Mouse (Mus musculus): ENCODE results near the gene Vars2. TPM values are rescaled to one million over a fixed set of nuclear protein-coding genes. Genes with fewer than 3 reads are reported as not detected.

The Vars2 gene
- 0.85 TPM for polyA plus RNA-seq (2014; fragmentation: Illumina TruSeq; extraction: RNeasy Lipid Tissue Mini Kit (QIAGEN cat#74804); ENCODE audit: low read depth, low replicate concordance)

DNA sequence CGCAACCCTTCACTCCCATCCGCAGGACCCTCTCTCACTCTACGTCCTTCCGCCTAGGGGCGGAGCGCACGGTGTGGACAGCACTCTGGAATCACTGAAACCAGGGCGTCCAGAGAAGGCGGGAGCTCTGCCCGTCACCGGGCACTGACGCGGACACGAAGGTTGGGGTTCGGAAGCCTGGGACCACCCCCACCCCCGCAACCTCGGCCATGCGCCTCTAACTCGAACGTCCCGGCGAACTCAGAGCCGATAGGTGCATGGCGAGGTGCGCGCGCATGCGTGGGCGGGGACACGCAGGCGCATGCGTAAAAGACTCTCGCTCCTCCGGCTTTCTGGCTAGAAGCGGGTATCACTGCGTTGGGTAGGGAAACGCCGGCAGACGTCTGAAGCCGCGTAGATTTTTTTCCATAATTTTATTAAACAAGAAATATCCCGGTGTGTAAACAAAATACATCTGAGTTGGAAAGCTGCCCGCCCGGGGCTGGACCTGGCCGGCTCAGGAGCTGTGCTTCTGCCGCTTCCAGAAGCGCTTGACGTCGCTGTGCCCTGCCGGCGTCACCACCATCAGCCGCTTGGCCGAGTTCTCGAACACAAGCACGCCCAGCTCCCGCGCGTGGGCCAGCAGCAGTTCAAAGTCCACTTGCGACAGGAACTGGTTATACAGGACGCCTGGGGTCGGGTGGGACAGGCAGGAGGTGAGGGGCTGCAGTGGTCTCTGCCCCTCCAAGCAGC is at the start of gene Vars2:
Gene Vars2 (minus strand): TSS at position 259 of the 732 bp plus-strand sequence.

GRCm38 (mm10) chr17:35704621-35705464 is 37.5 kb upstream of the Vars2 start, which contains the start of gene Ddr1:
Ddr1 (minus strand) TSS chr17:35704621.

DNA sequence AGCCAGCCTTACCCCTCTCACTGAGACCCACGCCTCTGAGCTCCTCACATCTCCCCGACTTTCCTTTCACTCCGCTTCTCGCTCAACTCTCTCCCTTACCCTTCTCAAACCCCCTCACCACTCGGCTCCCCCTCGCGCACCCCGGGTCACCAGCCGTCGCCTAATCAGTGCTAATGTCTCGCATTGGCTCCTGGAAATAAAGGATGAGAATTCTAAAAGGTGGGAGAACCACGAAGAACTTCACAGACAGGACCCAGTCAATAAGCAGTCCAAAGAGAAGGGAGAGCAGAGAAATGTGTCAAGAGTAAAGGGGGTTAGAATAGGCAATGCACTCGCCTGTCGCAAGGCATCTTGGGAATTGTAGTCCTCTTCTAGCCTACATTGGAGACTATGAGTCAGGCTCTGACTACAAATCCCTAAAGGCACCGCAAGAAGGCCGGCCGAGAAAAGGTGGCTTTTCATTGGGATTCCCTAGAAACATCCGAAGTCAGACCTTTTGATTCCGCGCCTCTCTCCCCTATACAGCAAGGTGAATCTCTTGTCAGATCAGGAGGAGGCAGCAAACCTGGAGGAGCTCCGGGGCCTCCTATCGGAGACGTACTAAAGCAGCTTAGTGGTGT is 6.1 kb upstream of the Vars2 start, which contains the start of gene Gtf2h4:
Gene Gtf2h4 (minus strand): TSS at position 324 of the 620 bp plus-strand sequence.

GRCm38 (mm10) chr17:35643609-35644236 is 23.7 kb downstream of the Vars2 start, which contains the start of gene Mucl3:
Mucl3 (minus strand) TSS chr17:35643695.

GRCm38 (mm10) chr17:35626537-35626936 is 40.9 kb downstream of the Vars2 start, which contains the start of gene Gm9573:
Gm9573 (minus strand) TSS chr17:35626637.

Other genes with a start within 250 kb of the Vars2 start
- 10.0 TPM for gene H2-Q6, start 242.7 kb downstream of the Vars2 start, polyA plus RNA-seq (2014; fragmentation: Illumina TruSeq; extraction: RNeasy Lipid Tissue Mini Kit (QIAGEN cat#74804); ENCODE audit: low read depth, low replicate concordance)
- 6.8 TPM for gene H2-Q7, start 228.4 kb downstream of the Vars2 start, polyA plus RNA-seq (2014; fragmentation: Illumina TruSeq; extraction: RNeasy Lipid Tissue Mini Kit (QIAGEN cat#74804); ENCODE audit: low read depth, low replicate concordance)
- gene H2-Q10, start 197.5 kb downstream of the Vars2 start, polyA plus RNA-seq (2014; fragmentation: Illumina TruSeq; extraction: RNeasy Lipid Tissue Mini Kit (QIAGEN cat#74804); ENCODE audit: low read depth, low replicate concordance), result 511 TPM
- gene Pou5f1, start 161.6 kb downstream of the Vars2 start, polyA plus RNA-seq (2014; fragmentation: Illumina TruSeq; extraction: RNeasy Lipid Tissue Mini Kit (QIAGEN cat#74804); ENCODE audit: low read depth, low replicate concordance), result not detected
- 0.34 TPM for gene Tcf19, start 150.8 kb downstream of the Vars2 start, polyA plus RNA-seq (2014; fragmentation: Illumina TruSeq; extraction: RNeasy Lipid Tissue Mini Kit (QIAGEN cat#74804); ENCODE audit: low read depth, low replicate concordance)
- 0.61 TPM for gene Cchcr1, start 150.5 kb downstream of the Vars2 start, polyA plus RNA-seq (2014; fragmentation: Illumina TruSeq; extraction: RNeasy Lipid Tissue Mini Kit (QIAGEN cat#74804); ENCODE audit: low read depth, low replicate concordance)
- gene Psors1c2, start 134.4 kb downstream of the Vars2 start, polyA plus RNA-seq (2014; fragmentation: Illumina TruSeq; extraction: RNeasy Lipid Tissue Mini Kit (QIAGEN cat#74804); ENCODE audit: low read depth, low replicate concordance), result not detected
- not detected for gene Cdsn, start 115.5 kb downstream of the Vars2 start, polyA plus RNA-seq (2014; fragmentation: Illumina TruSeq; extraction: RNeasy Lipid Tissue Mini Kit (QIAGEN cat#74804); ENCODE audit: low read depth, low replicate concordance)
- not detected for gene 2300002M23Rik, start 100.1 kb downstream of the Vars2 start, polyA plus RNA-seq (2014; fragmentation: Illumina TruSeq; extraction: RNeasy Lipid Tissue Mini Kit (QIAGEN cat#74804); ENCODE audit: low read depth, low replicate concordance)
- not detected for gene Sfta2, start 66.0 kb downstream of the Vars2 start, polyA plus RNA-seq (2014; fragmentation: Illumina TruSeq; extraction: RNeasy Lipid Tissue Mini Kit (QIAGEN cat#74804); ENCODE audit: low read depth, low replicate concordance)
- gene Gm9573, start 41.0 kb downstream of the Vars2 start, polyA plus RNA-seq (2014; fragmentation: Illumina TruSeq; extraction: RNeasy Lipid Tissue Mini Kit (QIAGEN cat#74804); ENCODE audit: low read depth, low replicate concordance), result not detected
- not detected for gene Mucl3, start 23.9 kb downstream of the Vars2 start, polyA plus RNA-seq (2014; fragmentation: Illumina TruSeq; extraction: RNeasy Lipid Tissue Mini Kit (QIAGEN cat#74804); ENCODE audit: low read depth, low replicate concordance)
- 2.5 TPM for gene Gtf2h4, start 6.1 kb upstream of the Vars2 start, polyA plus RNA-seq (2014; fragmentation: Illumina TruSeq; extraction: RNeasy Lipid Tissue Mini Kit (QIAGEN cat#74804); ENCODE audit: low read depth, low replicate concordance)
- 0.13 TPM for gene Ddr1, start 37.0 kb upstream of the Vars2 start, polyA plus RNA-seq (2014; fragmentation: Illumina TruSeq; extraction: RNeasy Lipid Tissue Mini Kit (QIAGEN cat#74804); ENCODE audit: low read depth, low replicate concordance)
- 0.85 TPM for gene Ier3, start 154.1 kb upstream of the Vars2 start, polyA plus RNA-seq (2014; fragmentation: Illumina TruSeq; extraction: RNeasy Lipid Tissue Mini Kit (QIAGEN cat#74804); ENCODE audit: low read depth, low replicate concordance)
- gene Flot1, start 155.6 kb upstream of the Vars2 start, polyA plus RNA-seq (2014; fragmentation: Illumina TruSeq; extraction: RNeasy Lipid Tissue Mini Kit (QIAGEN cat#74804); ENCODE audit: low read depth, low replicate concordance), result 3.9 TPM
- 13.4 TPM for gene Tubb5, start 170.7 kb upstream of the Vars2 start, polyA plus RNA-seq (2014; fragmentation: Illumina TruSeq; extraction: RNeasy Lipid Tissue Mini Kit (QIAGEN cat#74804); ENCODE audit: low read depth, low replicate concordance)
- gene Mdc1, start 173.9 kb upstream of the Vars2 start, polyA plus RNA-seq (2014; fragmentation: Illumina TruSeq; extraction: RNeasy Lipid Tissue Mini Kit (QIAGEN cat#74804); ENCODE audit: low read depth, low replicate concordance), result 4.7 TPM
- 0.34 TPM for gene Nrm, start 193.7 kb upstream of the Vars2 start, polyA plus RNA-seq (2014; fragmentation: Illumina TruSeq; extraction: RNeasy Lipid Tissue Mini Kit (QIAGEN cat#74804); ENCODE audit: low read depth, low replicate concordance)
- 1.1 TPM for gene Ppp1r18, start 198.0 kb upstream of the Vars2 start, polyA plus RNA-seq (2014; fragmentation: Illumina TruSeq; extraction: RNeasy Lipid Tissue Mini Kit (QIAGEN cat#74804); ENCODE audit: low read depth, low replicate concordance)
- gene Dhx16, start 212.2 kb upstream of the Vars2 start, polyA plus RNA-seq (2014; fragmentation: Illumina TruSeq; extraction: RNeasy Lipid Tissue Mini Kit (QIAGEN cat#74804); ENCODE audit: low read depth, low replicate concordance), result 39.3 TPM
- gene 2310061I04Rik, start 229.8 kb upstream of the Vars2 start, polyA plus RNA-seq (2014; fragmentation: Illumina TruSeq; extraction: RNeasy Lipid Tissue Mini Kit (QIAGEN cat#74804); ENCODE audit: low read depth, low replicate concordance), result 17.0 TPM
- gene Atat1, start 242.5 kb upstream of the Vars2 start, polyA plus RNA-seq (2014; fragmentation: Illumina TruSeq; extraction: RNeasy Lipid Tissue Mini Kit (QIAGEN cat#74804); ENCODE audit: low read depth, low replicate concordance), result 10.3 TPM
- 25.6 TPM for gene Mrps18b, start 248.8 kb upstream of the Vars2 start, polyA plus RNA-seq (2014; fragmentation: Illumina TruSeq; extraction: RNeasy Lipid Tissue Mini Kit (QIAGEN cat#74804); ENCODE audit: low read depth, low replicate concordance)
- gene Ppp1r10, start 248.8 kb upstream of the Vars2 start, polyA plus RNA-seq (2014; fragmentation: Illumina TruSeq; extraction: RNeasy Lipid Tissue Mini Kit (QIAGEN cat#74804); ENCODE audit: low read depth, low replicate concordance), result 12.4 TPM